Mouse (Mus musculus) brown adipose tissue, adult 24 weeks (tissue): Measurements from ENCODE around the gene Txn2. TPM values are rescaled to one million over a fixed set of nuclear protein-coding genes. Genes with fewer than 3 reads are reported as not detected.

Experiments used
- H3K27ac ChIP-seq: fragments of 200-500 bp; replicated peaks from 2 replicates; pipeline ENCODE4 v1.5.1; 2012; ENCODE audit warnings: low read depth, mild to moderate bottlenecking, low read length
- H3K4me1 ChIP-seq: fragments of 200-500 bp; 2 replicates; pipeline ENCODE4 v1.6.1; 2012; ENCODE audit warnings: low read length, mixed read lengths; ENCODE audit not compliant: control insufficient read depth, insufficient read depth, insufficient read length
- H3K4me3 ChIP-seq: fragments of 200-500 bp; 2 replicates; pipeline ENCODE4 v1.5.1; 2012; ENCODE audit warnings: low read depth, mild to moderate bottlenecking, low read length, moderate library complexity; ENCODE audit not compliant: insufficient read depth
- polyA plus RNA-seq: library from polyadenylated mRNA; stranded (reverse); fragments of >200 nt; gene quantifications from 2 replicates; pipeline ENCODE4 v1.2.4, GENCODE M21; 2012; ENCODE audit not compliant: missing spikeins, insufficient read depth, insufficient read length

Txn2 gene
- polyA plus RNA-seq, 1 experiment = 696 TPM

GRCm38 (mm10) chr15:77906081-77906480, 22.7 kb downstream of the Txn2 start:
- peak overlapping the region; percentile 98 for H3K27ac ChIP-seq
- H3K4me3 ChIP-seq = 0 out of 2 replicates have a peak overlapping the region, but pooled peaks have one; percentile 5
- H3K4me1 ChIP-seq = peaks cover 35% of the 10 kb centered on the region

- H3K4me1 ChIP-seq = peaks cover 30% of the 10 kb centered on the region
- H3K4me3 ChIP-seq = peak overlapping the region; percentile 45
- H3K27ac ChIP-seq = peak overlapping the region; percentile 98
Measured at GRCm38 (mm10) chr15:77905275-77905970, 23.4 kb downstream of the Txn2 start.

GRCm38 (mm10) chr15:77904363-77904892, 24.4 kb downstream of the Txn2 start:
- Histone ChIP-seq H3K27ac (peak overlapping the region; percentile 85), H3K4me1 (peaks cover 27% of the 10 kb centered on the region), H3K4me3 (peak overlapping the region; percentile 7)

- peak overlapping the region; percentile 85 for H3K27ac ChIP-seq
- H3K4me1 ChIP-seq = peaks cover 27% of the 10 kb centered on the region
- H3K4me3 ChIP-seq = no peak overlapping the region
Measured at GRCm38 (mm10) chr15:77903176-77903575, 25.6 kb downstream of the Txn2 start.

GRCm38 (mm10) chr15:77894926-77895325, 33.9 kb downstream of the Txn2 start:
- H3K4me1 ChIP-seq = no peaks in the 10 kb centered on the region
- 0 out of 2 replicates have a peak overlapping the region, but pooled peaks have one; percentile 6 for H3K4me3 ChIP-seq
- peak overlapping the region; percentile 5; the same call in 1 of the 2 replicates for H3K27ac ChIP-seq

GRCm38 (mm10) chr15:77893292-77893691, 35.5 kb downstream of the Txn2 start:
- Histone ChIP-seq H3K4me3 (no peak overlapping the region), H3K4me1 (peaks cover 2% of the 10 kb centered on the region; the same call in 1 of the 2 replicates), H3K27ac (no peak overlapping the region)

GRCm38 (mm10) chr15:77892420-77892819, 36.4 kb downstream of the Txn2 start:
- H3K4me1 ChIP-seq = peaks cover 3% of the 10 kb centered on the region; the same call in 1 of the 2 replicates
- H3K27ac ChIP-seq = peak overlapping the region; percentile 47
- no peak overlapping the region for H3K4me3 ChIP-seq

GRCm38 (mm10) chr15:77891766-77892165, 37.0 kb downstream of the Txn2 start:
- H3K27ac ChIP-seq = peak overlapping the region; percentile 61
- H3K4me3 ChIP-seq = no peak overlapping the region
- H3K4me1 ChIP-seq = peaks cover 3% of the 10 kb centered on the region; the same call in 1 of the 2 replicates

- Histone ChIP-seq H3K4me3 (no peak overlapping the region), H3K4me1 (peaks cover 3% of the 10 kb centered on the region; the same call in 1 of the 2 replicates), H3K27ac (no peak overlapping the region)
Measured at GRCm38 (mm10) chr15:77889761-77890422, 38.9 kb downstream of the Txn2 start.

- Histone ChIP-seq H3K27ac (no peak overlapping the region), H3K4me1 (peaks cover 3% of the 10 kb centered on the region; the same call in 1 of the 2 replicates), H3K4me3 (no peak overlapping the region)
Measured at GRCm38 (mm10) chr15:77888286-77888685, 40.5 kb downstream of the Txn2 start.

GRCm38 (mm10) chr15:77887093-77887488, 41.7 kb downstream of the Txn2 start:
- Histone ChIP-seq H3K27ac (no peak overlapping the region), H3K4me1 (peaks cover 3% of the 10 kb centered on the region; the same call in 1 of the 2 replicates), H3K4me3 (no peak overlapping the region)

GRCm38 (mm10) chr15:77886369-77887092, 42.3 kb downstream of the Txn2 start:
- H3K4me3 ChIP-seq = no peak overlapping the region
- H3K27ac ChIP-seq = no peak overlapping the region
- H3K4me1 ChIP-seq = peaks cover 3% of the 10 kb centered on the region; the same call in 1 of the 2 replicates

- Histone ChIP-seq H3K27ac (no peak overlapping the region), H3K4me1 (peaks cover 3% of the 10 kb centered on the region; the same call in 1 of the 2 replicates), H3K4me3 (no peak overlapping the region)
Measured at GRCm38 (mm10) chr15:77885945-77886344, 42.9 kb downstream of the Txn2 start.

- Histone ChIP-seq H3K27ac (no peak overlapping the region), H3K4me3 (no peak overlapping the region), H3K4me1 (peaks cover 3% of the 10 kb centered on the region; the same call in 1 of the 2 replicates)
Measured at GRCm38 (mm10) chr15:77885159-77885558, 43.6 kb downstream of the Txn2 start.

- Histone ChIP-seq H3K4me1 (peaks cover 3% of the 10 kb centered on the region; the same call in 1 of the 2 replicates), H3K4me3 (no peak overlapping the region), H3K27ac (peak overlapping the region; percentile 23)
Measured at GRCm38 (mm10) chr15:77883697-77884010, 45.2 kb downstream of the Txn2 start.
